Comparison of ENCODE assay signal across 8 mouse cellular contexts in genomic region chr16:18582426-18583148, GRCm38 (mm10). TPM values are rescaled to one million over a fixed set of nuclear protein-coding genes. Genes with fewer than 3 reads are reported as not detected.
DNase-seq lines count a peak whose midpoint lies in the region; ATAC-seq and TF ChIP-seq lines count a peak whose summit lies in the region.

No protein-coding gene starts in this region.

- peaks cover 2% of the 10 kb centered on the region; the same call in 1 of the 2 replicates for H3K4me1 ChIP-seq in heart, adult 2 months (ENCODE audit: control insufficient read depth, insufficient read depth, low read length)
- no peaks in the 10 kb centered on the region for H3K4me1 ChIP-seq in G1E (ENCODE audit: insufficient read depth, low read depth, low read length)
- H3K4me1 ChIP-seq in hindbrain, embryonic 10.5 days (replicated peaks), result peaks cover 62% of the 10 kb centered on the region
- H3K4me1 ChIP-seq in midbrain, embryonic 11.5 days (ENCODE audit: control insufficient read depth, insufficient read depth, low read length), result peaks cover 19% of the 10 kb centered on the region

- peak overlapping the region; percentile 38 for H3K4me2 ChIP-seq in midbrain, embryonic 11.5 days

- no peak for TF ChIP-seq EP300 in heart, adult 2 months (IDR thresholded peaks at IDR 0.05; ENCODE audit: insufficient read depth, low read depth, low read length)

- no peak overlapping the region for H3K27ac ChIP-seq in heart, adult 2 months
- H3K27ac ChIP-seq in hindbrain, embryonic 10.5 days, result peak overlapping the region; percentile 79
- no peak overlapping the region for H3K27ac ChIP-seq in midbrain, embryonic 11.5 days (ENCODE audit: low read depth, low read length)

- no peaks in the 10 kb centered on the region for H3K36me3 ChIP-seq in heart, adult 2 months (ENCODE audit: control insufficient read depth, insufficient read depth, low read length)
- no peaks in the 10 kb centered on the region for H3K36me3 ChIP-seq in G1E (replicated peaks)
- H3K36me3 ChIP-seq in hindbrain, embryonic 10.5 days, result no peaks in the 10 kb centered on the region
- H3K36me3 ChIP-seq in midbrain, embryonic 11.5 days (ENCODE audit: control insufficient read depth, insufficient read depth, low read length), result no peaks in the 10 kb centered on the region

- peak overlapping the region; percentile 32 for H3K4me3 ChIP-seq in heart, adult 2 months
- peak overlapping the region; percentile 13; the same call in 1 of the 2 replicates for H3K4me3 ChIP-seq in G1E (ENCODE audit: low read depth, low read length)
- peak overlapping the region; percentile 49 for H3K4me3 ChIP-seq in hindbrain, embryonic 10.5 days
- peak overlapping the region; percentile 28 for H3K4me3 ChIP-seq in midbrain, embryonic 11.5 days (ENCODE audit: low read depth, low read length)

- TF ChIP-seq POLR2A in heart, adult 2 months (IDR thresholded peaks at IDR 0.05; ENCODE audit: insufficient read depth, low read depth, low read length), result no peak

- intact Hi-C loops in heart, adult 2 months (cut with DNase I), result no loop called here
- intact Hi-C loops in heart, postnatal 36 days (cut with DNase I), result no loop called here

- H3K9me3 ChIP-seq in G1E (replicated peaks), result peaks cover 33% of the 10 kb centered on the region
- H3K9me3 ChIP-seq in hindbrain, embryonic 10.5 days, result no peaks in the 10 kb centered on the region
- no peaks in the 10 kb centered on the region for H3K9me3 ChIP-seq in midbrain, embryonic 11.5 days (ENCODE audit: control insufficient read depth, low read length)

- no peaks in the 10 kb centered on the region for H3K79me2 ChIP-seq in heart, adult 2 months (replicated peaks; ENCODE audit: control insufficient read depth, insufficient read depth, low read length)

- TF ChIP-seq CTCF in heart, adult 2 months (IDR thresholded peaks at IDR 0.05), result no peak
- TF ChIP-seq CTCF in G1E (IDR thresholded peaks at IDR 0.05; ENCODE audit: low read depth, low read length), result no peak

- DNase-seq in heart, adult 2 months, result no peak
- no peak for DNase-seq in heart, postnatal 36 days
- no peak for DNase-seq in G1E (ENCODE audit: low spot score)
- DNase-seq in hindbrain, embryonic 10.5 days (ENCODE audit: low spot score), result peak; percentile 55
- peak; percentile 93 for DNase-seq in midbrain, embryonic 11.5 days (ENCODE audit: low spot score, missing footprints)
- no peak for DNase-seq in cerebellum, postnatal 25 days
- DNase-seq in retina, embryonic 14.5 days (ENCODE audit: low spot score), result no peak
- no peak for DNase-seq in thymus, postnatal 10 days (ENCODE audit: low spot score in 2 of 2)

- 6% methylated on average over 67 of the region's 67 CpGs for WGBS in heart, adult 2 months
- WGBS in hindbrain, embryonic 10.5 days, result 2% methylated on average over 66 of the region's 67 CpGs
- under 1% methylated on average over 61 of the region's 67 CpGs for WGBS in midbrain, embryonic 11.5 days

- no peak overlapping the region for H3K9ac ChIP-seq in heart, adult 2 months (ENCODE audit: low read depth, low read length)
- no peak overlapping the region for H3K9ac ChIP-seq in midbrain, embryonic 11.5 days (ENCODE audit: low read length)

- H3K27me3 ChIP-seq in heart, adult 2 months (ENCODE audit: control insufficient read depth, insufficient read depth, low read length), result peaks cover 32% of the 10 kb centered on the region
- H3K27me3 ChIP-seq in G1E (ENCODE audit: insufficient read depth, low read length), result peaks cover 13% of the 10 kb centered on the region; the same call in 1 of the 2 replicates
- H3K27me3 ChIP-seq in hindbrain, embryonic 10.5 days (ENCODE audit: insufficient read depth, poor library complexity, severe bottlenecking), result peaks cover 98% of the 10 kb centered on the region
- H3K27me3 ChIP-seq in midbrain, embryonic 11.5 days (ENCODE audit: control insufficient read depth, insufficient read depth, low read length), result peaks cover 91% of the 10 kb centered on the region

- ATAC-seq in G1E (ENCODE audit: extremely low read depth, insufficient number of reproducible peaks, low FRiP score, poor library complexity, severe bottlenecking), result no peak
- ATAC-seq in midbrain, embryonic 11.5 days (ENCODE audit: low FRiP score), result no peak

RNA-seq across cellular contexts. Expression of gene Tbx1, which starts 7.9 kb away (rescaled TPM):
- total RNA-seq in heart, adult 2 months (2021), result 1 to 10 TPM in 1 of 2 experiments, under 1 TPM in 1; 0.68 to 1.1 TPM
- polyA plus RNA-seq in heart, adult 2 months (2012; rRNA removed), result 0.91 and 1.3 TPM in 2 replicates
- 1 to 10 TPM in 1 of 2 experiments, under 1 TPM in 1; 0.51 to 2.2 TPM for total RNA-seq in heart, postnatal 36 days (2021)
- total RNA-seq in G1E (2014; fragmentation: Nextera tagmentation) (not detected in 2 replicates), G1E (2017) (0.11 TPM in 1 of 2 replicates, not detected in the other)
- polyA plus RNA-seq in G1E (2012), result not detected in 2 replicates
- polyA plus RNA-seq in hindbrain, embryonic 10.5 days (2016; fragmentation: Nextera tagmentation; extraction: Ambion mirVana), result 11.3 and 15.3 TPM in 2 replicates
- 0.63 and 0.87 TPM in 2 replicates for polyA plus RNA-seq in midbrain, embryonic 11.5 days (2014; fragmentation: Nextera tagmentation; extraction: Ambion mirVana)

RNA-seq across cellular contexts. Expression of gene Gp1bb, which starts 39.6 kb away (rescaled TPM):
- 1 to 10 TPM in 1 of 2 experiments, under 1 TPM in 1; 0.86 to 3.5 TPM for total RNA-seq in heart, adult 2 months (2021)
- 1.3 and 5.6 TPM in 2 replicates for polyA plus RNA-seq in heart, adult 2 months (2012; rRNA removed)
- total RNA-seq in heart, postnatal 36 days (2021), result 1 to 10 TPM; 1.2 TPM
- not detected in 2 replicates for total RNA-seq in G1E (2014; fragmentation: Nextera tagmentation)
- 0.11 TPM in 1 of 2 replicates, not detected in the other for total RNA-seq in G1E (2017)
- 0.20 and 0.44 TPM in 2 replicates for polyA plus RNA-seq in G1E (2012)
- 4.2 and 9.2 TPM in 2 replicates for polyA plus RNA-seq in hindbrain, embryonic 10.5 days (2016; fragmentation: Nextera tagmentation; extraction: Ambion mirVana)
- 6.4 and 6.5 TPM in 2 replicates for polyA plus RNA-seq in midbrain, embryonic 11.5 days (2014; fragmentation: Nextera tagmentation; extraction: Ambion mirVana)

RNA-seq across cellular contexts. Expression of gene Gm49601, which starts 43.6 kb away (rescaled TPM):
- 1 to 10 TPM; 1.1 TPM for total RNA-seq in heart, adult 2 months (2021)
- 3.1 and 4.9 TPM in 2 replicates for polyA plus RNA-seq in heart, adult 2 months (2012; rRNA removed)
- 1 to 10 TPM in 1 of 2 experiments, under 1 TPM in 1; 0.60 to 1.6 TPM for total RNA-seq in heart, postnatal 36 days (2021)
- total RNA-seq in G1E (2014; fragmentation: Nextera tagmentation) (not detected in 2 replicates), G1E (2017) (0.33 TPM in 1 of 2 replicates, not detected in the other)
- not detected in 2 replicates for polyA plus RNA-seq in G1E (2012)
- 3.4 and 8.5 TPM in 2 replicates for polyA plus RNA-seq in hindbrain, embryonic 10.5 days (2016; fragmentation: Nextera tagmentation; extraction: Ambion mirVana)
- 1.7 and 3.3 TPM in 2 replicates for polyA plus RNA-seq in midbrain, embryonic 11.5 days (2014; fragmentation: Nextera tagmentation; extraction: Ambion mirVana)

RNA-seq across cellular contexts. Expression of gene Sept5, which starts 47.2 kb away (rescaled TPM):
- total RNA-seq in heart, adult 2 months (2021), result 1 to 10 TPM; 3.2 to 5.6 TPM
- polyA plus RNA-seq in heart, adult 2 months (2012; rRNA removed), result 7.1 and 7.3 TPM in 2 replicates
- 1 to 10 TPM; 3.7 to 3.8 TPM for total RNA-seq in heart, postnatal 36 days (2021)
- total RNA-seq in G1E (2014; fragmentation: Nextera tagmentation) (not detected in 2 replicates), G1E (2017) (0.05 TPM in 1 of 2 replicates, not detected in the other)
- polyA plus RNA-seq in G1E (2012), result not detected in 2 replicates
- 42.3 and 71.9 TPM in 2 replicates for polyA plus RNA-seq in hindbrain, embryonic 10.5 days (2016; fragmentation: Nextera tagmentation; extraction: Ambion mirVana)
- polyA plus RNA-seq in midbrain, embryonic 11.5 days (2014; fragmentation: Nextera tagmentation; extraction: Ambion mirVana), result 40.7 and 52.0 TPM in 2 replicates

Comparison
In these comparisons a context has a peak if more than half of its experiments do, and no peak if none do; other contexts are left out.
1. DNase-seq: peak in hindbrain, embryonic 10.5 days (single experiment) and midbrain, embryonic 11.5 days (single experiment); none in heart, adult 2 months (0 of 2), heart, postnatal 36 days (0 of 2), G1E (single experiment), cerebellum, postnatal 25 days (0 of 2), retina, embryonic 14.5 days (single experiment) and thymus, postnatal 10 days (0 of 2).
2. Peak in every context shown above with its lines, with median percentiles within 50 percentile points of each other: H3K4me3 ChIP-seq.